Mouse (Mus musculus) cerebellum, adult 2 months (tissue): ENCODE data around the gene Tbc1d1.

ENCODE experiments used
- CTCF ChIP-seq: fragments of 200-500 bp; IDR thresholded peaks from 2 replicates; pipeline ENCODE4 v1.5.1; 2011; ENCODE audit warnings: low read depth, mild to moderate bottlenecking, control low read depth, low read length, moderate library complexity, borderline replicate concordance; ENCODE audit not compliant: insufficient read depth
- POLR2A ChIP-seq: fragments of 200-500 bp; IDR thresholded peaks from 2 replicates; pipeline ENCODE4 v1.6.1; 2011; ENCODE audit warnings: low read length, control low read depth, borderline replicate concordance; ENCODE audit not compliant: insufficient read depth

DNA sequence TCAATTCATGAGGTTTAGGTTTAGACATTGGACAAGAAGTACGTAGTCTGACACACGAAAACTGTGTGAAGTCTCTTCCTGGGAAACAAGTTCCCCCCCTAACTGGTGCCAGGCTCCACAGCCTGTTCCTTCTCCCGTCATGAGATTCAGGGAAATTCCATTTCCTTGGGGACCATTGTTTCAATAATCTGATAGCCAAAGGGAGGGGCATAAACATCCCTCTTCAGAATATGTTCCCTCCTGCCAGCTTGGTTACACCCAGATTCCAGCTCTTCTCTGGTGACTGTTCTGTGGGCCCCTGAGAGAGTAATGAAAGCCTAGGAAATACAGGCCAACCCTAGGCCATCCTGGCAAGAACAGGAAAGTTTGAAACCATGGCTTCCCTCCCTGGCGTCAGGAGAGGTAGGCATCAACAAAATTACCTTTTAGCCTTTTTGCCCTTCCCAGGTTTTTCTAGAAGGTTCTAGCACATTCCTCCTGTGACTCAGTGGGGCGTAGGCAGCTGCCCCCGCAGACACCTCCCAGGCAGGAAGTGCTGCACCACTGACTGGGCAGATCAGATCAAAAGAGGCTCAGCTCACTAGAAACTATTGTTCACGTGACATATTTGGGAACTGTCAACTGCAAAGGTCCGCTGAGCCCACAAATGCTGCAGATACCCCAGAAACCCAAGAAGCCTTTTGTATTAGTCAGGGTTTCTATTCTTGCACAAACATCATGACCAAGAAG lies 204.2 kb downstream of the Tbc1d1 start:
- no peak for TF ChIP-seq POLR2A
- TF ChIP-seq CTCF: no peak
